Mouse (Mus musculus): ENCODE results near the gene Add2.

Gene Add2

DNA sequence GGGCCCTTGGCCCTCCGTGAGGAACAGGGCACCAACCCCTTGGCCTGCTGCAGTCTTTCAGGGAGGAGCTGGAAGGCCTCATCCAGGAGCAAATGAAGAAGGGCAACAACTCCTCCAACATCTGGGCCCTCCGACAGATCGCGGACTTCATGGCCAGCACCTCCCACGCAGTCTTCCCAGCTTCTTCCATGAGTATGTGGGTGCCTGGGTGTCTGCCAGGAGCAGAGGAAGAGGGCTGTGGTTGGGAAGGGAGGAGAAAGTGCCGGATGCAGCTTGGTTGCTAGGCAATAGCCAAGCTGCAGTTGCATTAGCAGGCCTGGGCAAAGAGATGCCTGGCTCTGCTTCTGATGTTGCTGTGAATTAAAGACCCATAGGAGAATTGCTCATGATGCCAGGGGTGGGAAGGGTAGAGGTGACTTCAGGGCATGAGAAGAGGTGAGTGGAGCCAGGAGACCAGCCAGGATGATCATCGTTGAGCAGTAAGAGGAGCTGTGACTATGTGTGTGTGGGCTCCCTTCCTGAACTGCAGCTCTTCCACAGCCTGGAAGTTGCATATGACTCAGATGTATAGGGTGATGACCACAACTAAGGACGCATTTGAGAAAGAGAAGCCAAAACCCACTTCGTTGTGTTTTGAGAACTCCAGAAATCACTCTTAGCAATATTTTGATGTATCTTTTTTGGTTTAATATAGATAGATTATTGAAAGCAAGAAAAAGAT, 58.5 kb downstream of the Add2 start:
- no peak for DNase-seq

GRCm38 (mm10) chr6:86087813-86088212, 59.3 kb downstream of the Add2 start:
- DNase-seq, result no peak

- DNase-seq, result no peak
Observed at GRCm38 (mm10) chr6:86094202-86094838, 65.8 kb downstream of the Add2 start.

DNA sequence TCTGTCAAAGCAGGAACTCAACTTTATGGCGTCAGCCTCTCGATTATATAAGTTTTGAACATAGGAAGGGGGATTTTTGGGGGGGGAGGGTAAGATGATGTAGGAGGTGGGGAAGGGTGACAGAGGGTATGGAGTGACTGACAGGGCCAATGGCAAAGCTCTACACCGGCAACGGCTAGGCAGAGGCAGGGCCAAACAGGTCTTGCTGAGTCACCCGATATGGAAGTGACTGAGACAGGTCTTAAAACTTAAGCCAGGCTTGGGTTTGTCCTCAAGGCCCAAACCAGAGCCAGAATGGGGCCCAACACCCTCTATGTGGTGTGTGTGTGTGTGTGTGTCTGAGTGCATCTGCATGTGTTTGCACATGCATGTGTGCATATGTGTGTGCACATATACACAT, 67.0 kb downstream of the Add2 start:
- DNase-seq, result no peak

DNA sequence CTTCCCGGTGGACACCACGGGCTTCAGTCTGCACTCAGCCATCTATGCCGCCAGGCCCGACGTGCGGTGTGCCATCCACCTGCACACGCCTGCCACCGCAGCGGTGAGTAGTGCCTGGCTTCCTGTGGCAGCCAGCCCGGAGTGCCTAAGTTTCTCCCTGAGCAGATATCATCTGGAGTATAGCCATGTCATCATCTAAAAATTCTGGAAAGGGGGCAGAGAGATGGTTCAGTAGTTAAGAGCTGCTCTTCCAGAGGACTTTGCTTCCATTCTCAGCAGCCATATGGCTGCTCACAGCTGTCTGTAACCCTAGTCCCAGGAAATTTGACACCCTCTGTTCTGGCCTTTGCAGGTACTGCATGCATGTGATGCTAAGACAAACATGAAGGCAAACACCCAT, 68.3 kb downstream of the Add2 start:
- no peak for DNase-seq

GRCm38 (mm10) chr6:86097155-86097554, 68.7 kb downstream of the Add2 start:
- no peak for DNase-seq

- DNase-seq, result no peak
Observed at GRCm38 (mm10) chr6:86099003-86099402, 70.5 kb downstream of the Add2 start.

GRCm38 (mm10) chr6:86101451-86101850, 73.0 kb downstream of the Add2 start:
- DNase-seq, result no peak

GRCm38 (mm10) chr6:86102874-86103273, 74.4 kb downstream of the Add2 start:
- DNase-seq, result peak; percentile 88

- DNase-seq, result no peak
Observed at GRCm38 (mm10) chr6:86103614-86104013, 75.1 kb downstream of the Add2 start.

- no peak for DNase-seq
Observed at GRCm38 (mm10) chr6:86104719-86105118, 76.2 kb downstream of the Add2 start.

GRCm38 (mm10) chr6:86106045-86106444, 77.6 kb downstream of the Add2 start:
- no peak for DNase-seq

- DNase-seq, result no peak
Observed at GRCm38 (mm10) chr6:86107101-86107500, 78.6 kb downstream of the Add2 start.

- DNase-seq, result no peak
Observed at GRCm38 (mm10) chr6:86115843-86116242, 87.4 kb downstream of the Add2 start.

DNA sequence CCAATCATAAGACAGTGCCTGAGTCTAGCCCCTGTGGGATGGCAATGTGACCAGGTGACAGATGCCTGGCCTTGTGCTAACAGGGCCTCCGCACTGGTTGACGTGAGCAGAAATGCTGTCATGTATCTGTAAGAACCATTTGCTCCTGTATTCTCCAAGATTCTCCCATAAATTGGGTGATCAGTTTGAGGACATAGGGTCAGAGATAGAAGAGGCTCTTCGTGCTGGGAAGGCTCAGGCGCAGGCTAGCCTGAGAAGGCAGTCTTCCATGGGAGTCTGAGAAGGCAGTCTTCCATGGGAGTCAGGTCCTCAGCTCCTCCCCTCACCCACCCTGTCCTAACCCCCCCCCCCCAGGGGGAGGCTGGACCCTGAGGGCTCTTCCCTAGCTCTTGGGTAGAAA, 94.6 kb downstream of the Add2 start:
- DNase-seq, result no peak

- DNase-seq, result no peak
Observed at GRCm38 (mm10) chr6:86125761-86126160, 97.3 kb downstream of the Add2 start.

- DNase-seq, result peak; percentile 38
Observed at GRCm38 (mm10) chr6:86126953-86127581, 98.6 kb downstream of the Add2 start.

DNA sequence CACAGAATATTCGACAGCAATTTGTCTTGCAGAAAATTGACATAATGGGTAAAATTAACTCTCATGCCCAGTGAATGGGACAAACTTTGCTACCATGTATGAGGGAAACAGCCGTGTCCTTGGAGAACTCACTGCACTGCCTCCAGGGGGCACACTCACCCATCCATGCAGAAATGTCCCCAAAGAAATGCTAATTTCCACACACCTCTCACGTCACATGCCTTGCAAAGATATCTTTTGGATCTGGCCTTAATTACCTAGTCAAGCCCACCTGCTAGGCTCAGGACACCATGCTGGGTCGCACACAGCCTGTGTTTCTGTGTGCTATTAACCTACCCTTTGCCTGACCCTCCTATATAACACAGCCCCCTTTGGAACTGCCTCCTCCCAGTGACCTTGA, 100.0 kb downstream of the Add2 start:
- DNase-seq, result no peak

GRCm38 (mm10) chr6:86129872-86130498, 101.5 kb downstream of the Add2 start:
- no peak for DNase-seq

GRCm38 (mm10) chr6:86133882-86134281, 105.4 kb downstream of the Add2 start:
- DNase-seq, result no peak

GRCm38 (mm10) chr6:86136206-86136605, 107.7 kb downstream of the Add2 start:
- DNase-seq, result no peak

GRCm38 (mm10) chr6:86141284-86141683, 112.8 kb downstream of the Add2 start:
- DNase-seq, result no peak

- DNase-seq, result peak; percentile 48
Observed at GRCm38 (mm10) chr6:86141820-86142219, 113.3 kb downstream of the Add2 start.

- DNase-seq, result no peak
Observed at GRCm38 (mm10) chr6:86144986-86145385, 116.5 kb downstream of the Add2 start.
